Mouse (Mus musculus): ENCODE data around the gene Trim5. TPM values are rescaled to one million over a fixed set of nuclear protein-coding genes. Genes with fewer than 3 reads are reported as not detected.
"Not testable (repeated sequence)": the region's sequence is repeated elsewhere in the genome, so short reads cannot be mapped to it uniquely, and the experiment has no call there.

The Trim5 gene
- under 1 TPM; 0.43 to 0.49 TPM for total RNA-seq (2021)

- DNase-seq (ENCODE audit: extremely low spot score in 1 of 2, low spot score in 2 of 2); intact Hi-C loops (cut with DNase I): not testable (repeated sequence)
These were observed at the start of gene Trim5 for GRCm38 (mm10) chr7:104287576-104288443. Gene Trim5 (minus strand): TSS chr7:104288094.

- DNase-seq (ENCODE audit: extremely low spot score in 1 of 2, low spot score in 2 of 2); intact Hi-C loops (cut with DNase I): not testable (repeated sequence)
These were observed 47.7 kb upstream of the Trim5 start for GRCm38 (mm10) chr7:104335547-104335946.

GRCm38 (mm10) chr7:104329171-104329570 lies 41.3 kb upstream of the Trim5 start, which contains the start of gene Trim34b:
Gene Trim34b (plus strand): TSS chr7:104329471.
- DNase-seq (ENCODE audit: extremely low spot score in 1 of 2, low spot score in 2 of 2); intact Hi-C loops (cut with DNase I): not testable (repeated sequence)

- no peak for DNase-seq (ENCODE audit: extremely low spot score in 1 of 2, low spot score in 2 of 2)
- intact Hi-C loops (cut with DNase I) = no loop called here
These were observed 34.1 kb upstream of the Trim5 start for GRCm38 (mm10) chr7:104322028-104322427.

- DNase-seq (ENCODE audit: extremely low spot score in 1 of 2, low spot score in 2 of 2); intact Hi-C loops (cut with DNase I): not testable (repeated sequence)
These were observed 27.6 kb upstream of the Trim5 start, which contains the start of gene Trim12a for GRCm38 (mm10) chr7:104315369-104316080. Gene Trim12a (minus strand): TSS chr7:104315466.

GRCm38 (mm10) chr7:104314796-104315353 lies 27.0 kb upstream of the Trim5 start:
- intact Hi-C loops (cut with DNase I) = no loop called here
- no peak for DNase-seq (ENCODE audit: extremely low spot score in 1 of 2, low spot score in 2 of 2)

- intact Hi-C loops (cut with DNase I) = no loop called here
- DNase-seq (ENCODE audit: extremely low spot score in 1 of 2, low spot score in 2 of 2) = no peak
These were observed 3.9 kb upstream of the Trim5 start for GRCm38 (mm10) chr7:104291638-104292400.

GRCm38 (mm10) chr7:104290641-104291040 lies 2.7 kb upstream of the Trim5 start:
- no peak for DNase-seq (ENCODE audit: extremely low spot score in 1 of 2, low spot score in 2 of 2)
- intact Hi-C loops (cut with DNase I) = no loop called here

GRCm38 (mm10) chr7:104279361-104279760 lies 8.5 kb downstream of the Trim5 start:
- intact Hi-C loops (cut with DNase I); DNase-seq (ENCODE audit: extremely low spot score in 1 of 2, low spot score in 2 of 2): not testable (repeated sequence)

GRCm38 (mm10) chr7:104265335-104265734 lies 22.6 kb downstream of the Trim5 start:
- intact Hi-C loops (cut with DNase I); DNase-seq (ENCODE audit: extremely low spot score in 1 of 2, low spot score in 2 of 2): not testable (repeated sequence)

- intact Hi-C loops (cut with DNase I); DNase-seq (ENCODE audit: extremely low spot score in 1 of 2, low spot score in 2 of 2): not testable (repeated sequence)
These were observed 27.5 kb downstream of the Trim5 start for GRCm38 (mm10) chr7:104260380-104260779.

- intact Hi-C loops (cut with DNase I) = no loop called here
- DNase-seq (ENCODE audit: extremely low spot score in 1 of 2, low spot score in 2 of 2) = peak; percentile 13 to 34
These were observed 43.4 kb downstream of the Trim5 start, which contains the start of gene Trim34a for GRCm38 (mm10) chr7:104244287-104245181. Gene Trim34a (plus strand): TSS chr7:104244457.

- no peak for DNase-seq (ENCODE audit: extremely low spot score in 1 of 2, low spot score in 2 of 2)
- intact Hi-C loops (cut with DNase I) = no loop called here
These were observed 44.3 kb downstream of the Trim5 start for GRCm38 (mm10) chr7:104243616-104244015.

GRCm38 (mm10) chr7:104240857-104241256 lies 47.0 kb downstream of the Trim5 start:
- intact Hi-C loops (cut with DNase I) = no loop called here
- DNase-seq (ENCODE audit: extremely low spot score in 1 of 2, low spot score in 2 of 2) = no peak

GRCm38 (mm10) chr7:104231203-104231602 lies 56.7 kb downstream of the Trim5 start:
- intact Hi-C loops (cut with DNase I) = no loop called here
- no peak for DNase-seq (ENCODE audit: extremely low spot score in 1 of 2, low spot score in 2 of 2)

GRCm38 (mm10) chr7:104218701-104219569 lies 69.0 kb downstream of the Trim5 start, which contains the start of gene Trim6:
Gene Trim6 (plus strand): TSS chr7:104218793.
- DNase-seq (ENCODE audit: extremely low spot score in 1 of 2, low spot score in 2 of 2) = peak; percentile 7 to 77
- intact Hi-C loops (cut with DNase I) = no loop called here

GRCm38 (mm10) chr7:104217881-104218280 lies 70.0 kb downstream of the Trim5 start:
- DNase-seq (ENCODE audit: extremely low spot score in 1 of 2, low spot score in 2 of 2) = no peak
- intact Hi-C loops (cut with DNase I) = no loop called here
